Mouse (Mus musculus) liver, adult (tissue): ENCODE results near the gene Wdr20.

Experiments
- GATA4 ChIP-seq: IDR thresholded peaks from 2 replicates; pipeline ENCODE4 v1.6.1; 2014; ENCODE audit warnings: mild to moderate bottlenecking, low read length; ENCODE audit not compliant: insufficient replicate concordance

Gene Wdr20

GRCm38 (mm10) chr12:110762321-110762720 is 24.6 kb downstream of the Wdr20 start:
- no peak for TF ChIP-seq GATA4

DNA sequence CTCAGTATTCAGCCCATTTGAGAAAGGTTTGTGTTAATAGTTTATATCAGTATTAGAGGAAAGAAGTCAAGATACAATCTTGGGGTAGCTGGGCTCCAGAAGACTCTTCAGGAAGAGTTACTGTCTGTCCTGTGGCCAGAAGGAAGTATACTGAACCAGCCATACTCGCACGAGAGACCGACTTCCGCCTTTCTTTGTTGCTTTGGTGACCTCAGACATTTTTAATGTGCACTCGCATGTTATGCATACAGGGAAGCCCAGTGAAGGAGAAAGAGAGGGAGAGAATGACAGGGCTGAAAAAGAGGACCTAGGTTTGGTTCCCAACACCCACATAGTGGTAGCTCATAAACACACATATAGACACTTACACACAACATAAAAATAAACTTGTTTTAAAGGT is 26.8 kb downstream of the Wdr20 start:
- no peak for TF ChIP-seq GATA4

GRCm38 (mm10) chr12:110768562-110768961 is 30.8 kb downstream of the Wdr20 start:
- TF ChIP-seq GATA4, result no peak

DNA sequence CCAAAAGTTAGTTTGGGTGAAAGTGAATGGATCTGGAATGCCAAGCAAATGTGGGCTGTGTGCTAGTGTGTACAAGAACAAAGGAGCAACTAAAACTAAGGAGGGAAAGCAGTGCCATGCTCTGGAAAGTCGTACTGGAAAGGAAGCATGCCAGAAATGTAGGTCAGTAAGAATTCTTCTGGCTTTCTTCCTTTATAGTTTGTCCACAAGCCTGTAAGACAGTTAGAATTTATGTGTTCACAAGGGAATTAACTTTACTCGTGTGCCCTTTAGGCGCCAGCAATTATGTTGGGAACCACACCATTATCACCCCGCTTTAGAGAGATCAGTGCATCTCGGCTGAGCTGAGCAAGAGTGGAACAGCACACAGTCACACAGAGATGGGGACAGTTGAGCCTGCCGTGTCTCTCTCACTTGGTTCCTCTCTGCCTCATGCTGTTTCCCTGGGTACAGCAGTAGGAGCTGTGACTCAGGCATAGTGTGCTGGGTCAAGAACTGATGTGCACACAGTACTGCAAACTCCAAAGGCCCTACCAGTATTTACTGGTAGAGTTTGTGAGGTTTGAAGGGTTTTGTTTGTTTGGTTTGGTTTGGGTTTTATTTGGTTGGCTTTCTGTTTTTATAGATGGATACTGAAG is 32.0 kb downstream of the Wdr20 start:
- TF ChIP-seq GATA4, result no peak

DNA sequence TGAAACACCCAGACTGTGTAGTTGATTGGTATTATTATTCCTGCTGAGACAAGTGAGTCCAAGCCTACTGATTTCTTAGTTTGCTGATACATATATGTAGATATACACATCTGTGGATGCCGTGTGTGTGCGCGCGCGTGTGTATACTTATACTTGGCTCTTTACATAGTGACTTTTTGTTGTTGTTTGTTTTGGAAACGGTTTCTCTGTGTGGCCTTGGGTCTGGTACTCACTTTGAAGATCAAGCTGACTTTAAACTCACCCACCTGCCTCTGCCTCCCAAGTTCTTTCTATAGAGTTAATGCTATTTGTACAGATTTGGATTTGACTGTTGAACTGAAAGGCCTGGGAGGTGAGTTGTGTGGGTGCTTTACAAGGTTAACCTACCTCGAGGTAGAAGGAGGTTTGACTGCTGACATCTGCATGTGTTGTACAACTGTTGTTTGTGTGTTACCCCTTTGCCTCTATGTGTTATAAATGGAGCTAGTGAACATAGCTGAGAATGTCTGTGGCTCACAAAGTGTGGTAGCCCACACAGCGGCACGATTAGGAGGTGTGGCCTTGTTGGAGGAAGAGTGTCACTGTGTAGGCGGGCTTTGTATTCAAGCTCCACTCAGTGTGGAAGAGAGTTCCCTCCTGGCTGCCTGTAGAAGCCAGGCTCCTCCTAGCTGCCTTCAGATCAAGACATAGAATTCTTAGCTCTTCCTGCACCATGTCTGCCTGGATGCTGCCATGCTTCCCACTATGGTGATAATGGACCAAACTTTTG is 32.9 kb downstream of the Wdr20 start:
- no peak for TF ChIP-seq GATA4

GRCm38 (mm10) chr12:110771961-110772360 is 34.2 kb downstream of the Wdr20 start:
- TF ChIP-seq GATA4, result no peak

DNA sequence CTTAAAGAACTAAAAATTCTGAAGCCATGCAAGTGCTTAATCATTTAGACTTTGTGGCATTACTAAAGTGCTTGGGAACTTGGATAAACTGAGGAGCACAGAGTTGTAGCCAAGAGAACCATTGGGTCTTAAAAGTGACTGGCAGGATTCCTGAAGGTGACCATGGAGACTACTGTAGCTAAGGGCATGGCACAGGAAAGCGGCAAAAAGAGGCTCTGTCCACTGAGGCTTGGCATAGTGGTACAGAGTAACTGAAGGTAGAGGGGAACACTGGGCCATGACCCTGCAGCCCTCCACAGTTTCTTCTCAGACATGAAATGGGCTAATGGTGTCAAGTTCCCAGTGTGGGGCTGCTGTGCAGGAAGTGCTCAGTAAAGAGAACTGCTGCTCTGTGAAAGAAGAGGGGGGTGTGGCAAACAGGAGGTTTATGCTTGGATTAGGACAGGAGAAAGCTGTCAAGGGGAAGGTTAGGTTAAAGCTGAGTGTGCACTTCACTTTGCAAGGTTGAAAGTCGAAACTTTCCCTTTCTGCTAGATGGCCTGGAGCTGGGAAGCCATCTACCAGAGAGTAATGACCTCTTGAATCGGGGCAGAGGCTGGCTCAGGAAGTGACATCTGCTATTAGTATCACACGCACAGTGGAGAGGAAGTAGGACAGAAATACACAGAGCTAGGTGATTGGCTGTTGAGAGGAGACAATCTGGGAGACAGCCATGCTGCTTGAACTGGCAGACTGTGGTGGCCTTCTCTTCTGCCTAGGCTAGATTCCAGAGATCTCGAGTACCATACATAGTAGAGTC is 38.1 kb downstream of the Wdr20 start:
- TF ChIP-seq GATA4, result no peak

GRCm38 (mm10) chr12:110777853-110778252 is 40.1 kb downstream of the Wdr20 start:
- TF ChIP-seq GATA4, result no peak

GRCm38 (mm10) chr12:110779296-110779695 is 41.6 kb downstream of the Wdr20 start:
- no peak for TF ChIP-seq GATA4

- no peak for TF ChIP-seq GATA4
Observed at GRCm38 (mm10) chr12:110781181-110781580, 43.4 kb downstream of the Wdr20 start.

DNA sequence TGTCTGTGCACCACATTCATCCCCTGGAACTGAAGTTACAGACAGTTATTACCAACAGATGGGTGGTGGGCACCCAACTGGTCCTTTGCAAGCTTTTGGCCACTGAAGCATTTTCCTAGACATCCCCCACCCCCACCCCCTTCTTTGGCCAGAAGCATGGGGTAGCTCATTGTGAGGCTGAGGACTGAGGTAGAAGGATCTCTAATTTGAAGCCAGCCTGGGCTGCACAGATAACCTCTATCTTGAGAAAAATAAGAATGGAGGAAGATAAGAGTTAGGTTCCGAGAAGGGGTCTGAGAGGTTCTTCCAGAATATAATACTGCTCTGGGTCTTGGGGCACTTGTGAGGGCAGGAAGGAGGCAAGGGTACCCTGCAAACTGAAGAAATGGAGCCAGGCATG is 44.5 kb downstream of the Wdr20 start:
- TF ChIP-seq GATA4, result no peak

DNA sequence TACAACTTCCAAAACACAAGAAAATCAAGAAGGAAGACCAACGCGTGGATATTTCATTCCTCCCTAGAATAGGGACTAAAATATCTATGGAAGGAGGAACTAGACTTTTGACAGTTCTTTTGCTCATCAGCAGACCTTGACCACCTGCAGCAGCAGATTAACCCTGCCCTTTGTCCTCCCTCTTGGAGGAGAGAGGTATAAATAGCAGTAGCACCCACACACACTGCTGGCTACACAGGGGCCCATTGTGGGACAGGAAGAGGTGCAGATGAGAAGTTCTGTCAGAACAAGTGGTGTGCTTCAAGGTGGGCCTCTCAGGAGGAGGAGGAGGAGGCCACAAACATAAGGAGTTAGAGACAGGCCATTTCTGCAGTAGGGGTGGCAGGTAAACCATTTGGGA is 46.5 kb downstream of the Wdr20 start:
- no peak for TF ChIP-seq GATA4

DNA sequence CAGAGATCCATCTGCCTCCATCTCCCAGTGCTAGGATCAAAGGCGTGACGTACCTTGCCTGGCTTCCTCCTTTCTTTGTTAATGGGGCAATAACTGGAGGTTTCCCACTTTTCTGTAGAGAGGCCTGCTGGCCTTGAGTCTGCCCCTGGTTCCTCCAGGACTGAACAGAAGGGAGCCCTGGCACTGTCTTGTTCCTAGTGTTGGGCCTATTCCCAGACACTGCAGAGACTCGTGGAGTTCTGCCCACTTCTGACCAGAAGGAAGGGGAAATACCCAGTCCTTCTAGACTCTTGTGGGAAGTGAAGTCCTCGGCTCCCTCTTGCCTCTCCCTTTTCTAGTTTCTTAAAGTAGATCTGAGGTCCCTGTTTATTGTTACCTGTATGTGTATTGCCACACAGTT is 48.5 kb downstream of the Wdr20 start:
- TF ChIP-seq GATA4, result no peak

DNA sequence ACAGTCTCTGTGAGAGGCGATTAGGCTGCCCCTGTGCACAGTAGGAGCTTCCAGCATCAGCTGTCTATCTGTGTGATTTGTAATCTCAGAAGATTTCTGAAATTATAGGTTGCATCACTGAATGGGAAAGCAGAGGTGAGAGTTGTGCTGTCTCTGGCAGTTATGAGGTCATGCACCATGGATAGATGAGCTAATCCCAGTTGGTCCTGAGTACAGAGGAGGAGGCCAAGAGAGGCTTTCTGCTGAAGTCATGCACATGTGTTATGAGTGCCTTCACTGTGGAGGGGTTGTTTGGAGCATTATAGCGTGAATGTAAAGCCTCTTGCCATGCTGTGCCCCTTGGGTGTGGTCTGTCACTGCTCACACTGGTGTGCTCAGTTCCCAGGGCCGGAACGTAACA is 52.8 kb downstream of the Wdr20 start:
- no peak for TF ChIP-seq GATA4

GRCm38 (mm10) chr12:110791026-110791425 is 53.3 kb downstream of the Wdr20 start:
- no peak for TF ChIP-seq GATA4

DNA sequence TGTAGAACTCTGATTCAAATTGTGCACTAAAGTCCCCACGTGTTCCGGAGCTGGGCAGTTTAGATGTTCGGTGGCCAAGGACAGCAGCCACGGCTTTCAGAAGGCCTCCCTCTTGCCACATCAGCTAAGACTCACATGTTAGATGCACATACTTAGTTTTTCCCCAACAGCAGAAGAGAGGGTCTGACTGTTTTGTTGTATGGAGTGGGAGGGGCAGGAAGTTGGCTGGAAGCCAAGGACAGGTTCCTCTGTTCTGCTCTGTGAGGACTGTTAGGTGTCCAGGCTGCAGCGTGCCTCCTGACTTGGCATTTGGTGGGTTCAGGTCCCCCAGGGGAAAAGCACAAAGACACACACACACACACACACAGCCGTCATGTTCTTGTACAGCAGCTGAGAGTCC is 57.3 kb downstream of the Wdr20 start:
- no peak for TF ChIP-seq GATA4

DNA sequence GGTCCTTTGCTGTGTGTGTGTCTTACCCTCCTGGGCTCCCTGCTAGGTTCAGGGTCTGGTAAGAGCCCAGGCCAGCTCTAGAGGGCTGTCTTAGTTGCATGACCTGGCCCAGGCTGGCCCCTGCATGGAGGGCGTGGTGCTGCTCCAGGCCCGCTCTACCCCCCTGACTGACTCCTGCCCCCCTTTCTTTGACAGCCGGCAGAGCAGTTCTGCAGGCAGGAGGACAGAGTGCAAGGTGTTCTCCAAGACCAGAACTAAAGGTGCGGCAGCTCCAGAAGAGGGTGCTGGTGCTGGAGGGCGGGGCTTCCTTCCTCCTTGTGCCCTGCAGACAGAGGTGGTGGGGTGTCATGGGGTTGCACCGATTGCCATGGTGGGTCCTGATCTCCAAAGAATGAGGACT is 59.0 kb downstream of the Wdr20 start:
- no peak for TF ChIP-seq GATA4

- no peak for TF ChIP-seq GATA4
Observed at GRCm38 (mm10) chr12:110797202-110797601, 59.5 kb downstream of the Wdr20 start.
